Mouse (Mus musculus): ENCODE data around the gene Rora. TPM values are rescaled to one million over a fixed set of nuclear protein-coding genes. Genes with fewer than 3 reads are reported as not detected.

The Rora gene
- polyA plus RNA-seq, 1 experiment, result 0.85 TPM

DNA sequence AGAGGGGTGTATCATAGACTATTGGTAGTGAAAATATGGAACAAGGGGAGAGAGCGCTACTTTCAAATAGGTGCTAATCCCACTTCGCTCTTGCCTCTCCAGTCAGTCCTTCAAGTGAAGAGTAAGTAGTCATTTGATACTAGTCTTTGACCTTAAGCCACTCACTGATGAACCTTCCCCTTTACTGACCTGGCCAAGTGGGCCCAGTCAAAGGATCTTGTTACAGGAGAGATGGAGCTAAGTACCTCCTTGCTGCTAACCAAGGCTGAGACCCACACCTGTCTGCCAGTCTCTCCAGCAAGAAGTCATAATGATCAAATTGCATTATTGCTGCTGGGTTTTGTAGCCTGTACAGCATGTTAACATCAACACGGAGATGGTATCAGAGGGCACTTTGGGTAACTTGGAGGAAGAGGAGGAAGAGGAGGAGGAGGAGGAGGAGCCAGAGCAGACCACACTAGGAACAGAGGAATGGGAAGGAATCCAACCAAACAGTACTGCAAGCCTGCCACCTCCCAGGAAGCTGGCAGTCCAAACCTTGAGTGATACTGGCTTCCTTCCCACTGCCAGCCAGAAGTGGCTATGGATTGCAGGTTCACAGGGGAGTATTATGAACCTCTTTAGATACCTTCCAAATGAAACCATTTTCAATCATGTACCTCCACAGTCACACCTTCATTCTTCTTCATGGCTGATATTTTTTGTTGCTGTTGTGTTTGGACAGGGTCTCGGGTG is 261.1 kb downstream of the Rora start:
- Histone ChIP-seq H3K4me3 (replicated peaks; ENCODE audit: control insufficient read depth, low read depth, low read length) (no peak overlapping the region), H3K4me1 (ENCODE audit: control insufficient read depth, insufficient read depth, low read length) (no peaks in the 10 kb centered on the region), H3K27ac (ENCODE audit: control insufficient read depth, insufficient read depth, low read depth, low read length, poor library complexity) (no peak overlapping the region)
- WGBS, result 78% methylated on average over 4 of the region's 4 CpGs
- TF ChIP-seq POLR2A (IDR thresholded peaks at IDR 0.05; ENCODE audit: borderline replicate concordance, control insufficient read depth, low read depth, low read length), result no peak
- no peak for TF ChIP-seq CTCF (IDR thresholded peaks at IDR 0.05; ENCODE audit: control insufficient read depth, insufficient read depth, low read length)

- Histone ChIP-seq H3K4me1 (ENCODE audit: control insufficient read depth, insufficient read depth, low read length) (no peaks in the 10 kb centered on the region), H3K4me3 (replicated peaks; ENCODE audit: control insufficient read depth, low read depth, low read length) (no peak overlapping the region)
- WGBS, result 56% methylated on average over 1 of the region's 1 CpGs
Observed at GRCm38 (mm10) chr9:68916741-68917140, 263.2 kb downstream of the Rora start.

DNA sequence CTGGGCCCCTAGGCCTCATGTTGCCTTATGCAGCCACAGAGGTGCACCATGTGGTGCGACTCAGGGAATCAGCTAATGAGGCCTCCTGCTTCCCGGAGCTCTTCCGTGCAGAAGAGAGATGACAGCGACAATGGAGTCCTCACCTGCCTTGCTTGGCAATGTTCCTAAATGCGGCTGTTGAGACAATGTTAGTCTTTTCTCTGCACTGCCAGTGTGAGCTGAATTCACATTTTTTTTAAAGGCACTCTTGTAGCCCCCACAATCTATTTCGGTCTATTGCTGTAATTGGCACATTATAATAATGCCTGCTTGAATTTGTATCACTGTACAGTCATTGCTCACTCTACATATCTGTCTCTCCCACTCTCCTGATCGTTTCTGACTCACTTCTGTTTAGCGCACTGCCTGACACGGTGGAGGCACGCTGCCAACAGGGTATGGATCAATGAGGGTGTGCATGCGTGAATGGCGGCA is 269.6 kb downstream of the Rora start:
- Histone ChIP-seq H3K4me1 (ENCODE audit: control insufficient read depth, insufficient read depth, low read length) (no peaks in the 10 kb centered on the region), H3K4me3 (replicated peaks; ENCODE audit: control insufficient read depth, low read depth, low read length) (no peak overlapping the region), H3K27ac (ENCODE audit: control insufficient read depth, insufficient read depth, low read depth, low read length, poor library complexity) (no peak overlapping the region)
- TF ChIP-seq POLR2A (IDR thresholded peaks at IDR 0.05; ENCODE audit: borderline replicate concordance, control insufficient read depth, low read depth, low read length) (no peak), CTCF (IDR thresholded peaks at IDR 0.05; ENCODE audit: control insufficient read depth, insufficient read depth, low read length) (no peak)
- WGBS, result 91% methylated on average over 12 of the region's 12 CpGs

More at GRCm38 (mm10) chr9:68916741-68917140, 263.2 kb downstream of the Rora start:
- no peak for TF ChIP-seq POLR2A (IDR thresholded peaks at IDR 0.05; ENCODE audit: borderline replicate concordance, control insufficient read depth, low read depth, low read length)
- TF ChIP-seq CTCF (IDR thresholded peaks at IDR 0.05; ENCODE audit: control insufficient read depth, insufficient read depth, low read length), result no peak
- no peak overlapping the region for H3K27ac ChIP-seq (ENCODE audit: control insufficient read depth, insufficient read depth, low read depth, low read length, poor library complexity)

DNA sequence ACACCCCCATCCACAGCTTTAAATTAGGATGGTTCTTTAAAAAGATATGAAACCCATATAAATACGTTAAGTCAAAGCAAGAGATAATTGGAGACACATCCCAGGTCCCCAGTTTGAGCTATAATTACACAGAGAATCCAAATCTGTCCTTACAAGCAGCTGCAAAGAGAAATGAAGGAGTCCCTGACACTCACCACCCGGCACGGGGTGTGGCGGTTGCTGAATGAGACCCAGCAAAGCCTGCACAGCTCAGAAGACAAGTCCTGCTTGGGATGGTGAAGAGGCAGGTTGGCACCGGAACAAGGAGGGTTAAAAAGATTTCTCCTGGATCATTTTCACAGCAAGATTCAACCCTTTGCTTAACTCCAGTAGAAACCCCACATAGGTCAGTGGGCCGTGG is 272.8 kb downstream of the Rora start:
- TF ChIP-seq POLR2A (IDR thresholded peaks at IDR 0.05; ENCODE audit: borderline replicate concordance, control insufficient read depth, low read depth, low read length) (no peak), CTCF (IDR thresholded peaks at IDR 0.05; ENCODE audit: control insufficient read depth, insufficient read depth, low read length) (no peak)
- no peak overlapping the region for H3K27ac ChIP-seq (ENCODE audit: control insufficient read depth, insufficient read depth, low read depth, low read length, poor library complexity)
- H3K4me1 ChIP-seq (ENCODE audit: control insufficient read depth, insufficient read depth, low read length), result no peaks in the 10 kb centered on the region
- H3K4me3 ChIP-seq (replicated peaks; ENCODE audit: control insufficient read depth, low read depth, low read length), result no peak overlapping the region
- 83% methylated on average over 6 of the region's 6 CpGs for WGBS

DNA sequence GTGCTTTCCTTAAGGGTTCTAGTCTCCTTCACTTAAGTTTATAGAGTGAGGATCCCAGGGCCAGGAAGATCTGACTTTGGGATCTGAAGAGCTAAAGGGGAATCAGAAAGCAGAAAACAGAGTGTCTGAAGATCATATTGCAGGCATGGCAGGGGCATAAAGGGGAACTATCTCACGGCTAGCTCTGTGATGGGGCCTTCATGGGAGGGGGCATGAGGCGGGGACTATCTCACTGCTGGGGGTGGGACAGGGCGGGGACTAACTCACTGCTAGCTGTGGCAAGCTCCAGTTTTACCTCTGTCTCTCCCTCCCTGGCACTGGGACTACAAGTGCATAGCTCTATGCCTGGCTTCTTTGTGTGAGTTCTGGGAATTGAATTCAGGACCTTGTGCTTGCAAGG is 279.6 kb downstream of the Rora start:
- Histone ChIP-seq H3K27ac (ENCODE audit: control insufficient read depth, insufficient read depth, low read depth, low read length, poor library complexity) (no peak overlapping the region), H3K4me3 (replicated peaks; ENCODE audit: control insufficient read depth, low read depth, low read length) (no peak overlapping the region), H3K4me1 (ENCODE audit: control insufficient read depth, insufficient read depth, low read length) (no peaks in the 10 kb centered on the region)
- TF ChIP-seq CTCF (IDR thresholded peaks at IDR 0.05; ENCODE audit: control insufficient read depth, insufficient read depth, low read length) (no peak), POLR2A (IDR thresholded peaks at IDR 0.05; ENCODE audit: borderline replicate concordance, control insufficient read depth, low read depth, low read length) (no peak)
- 17% methylated on average over 3 of the region's 3 CpGs for whole genome bisulfite sequencing

DNA sequence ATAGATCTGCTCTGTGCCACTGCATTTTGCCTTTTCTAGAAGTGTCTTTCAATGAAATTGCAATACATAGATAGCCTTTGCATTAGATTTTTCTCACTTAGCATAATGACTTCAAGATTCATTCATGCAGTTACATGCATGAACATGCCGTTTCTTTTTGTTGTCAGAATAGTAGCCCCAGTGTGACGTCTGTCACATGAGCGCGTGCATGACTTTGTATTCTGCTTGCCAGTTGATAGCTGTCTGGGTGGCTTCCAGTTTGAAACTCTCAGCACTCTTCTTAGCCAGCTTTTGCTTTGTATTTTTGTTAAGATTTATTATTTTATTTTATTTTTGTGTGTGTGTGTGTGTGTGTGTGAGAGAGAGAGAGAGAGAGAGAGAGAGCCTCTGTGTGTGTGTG is 280.7 kb downstream of the Rora start:
- H3K27ac ChIP-seq (ENCODE audit: control insufficient read depth, insufficient read depth, low read depth, low read length, poor library complexity), result no peak overlapping the region
- H3K4me3 ChIP-seq (replicated peaks; ENCODE audit: control insufficient read depth, low read depth, low read length), result no peak overlapping the region
- 70% methylated on average over 4 of the region's 4 CpGs for WGBS
- TF ChIP-seq POLR2A (IDR thresholded peaks at IDR 0.05; ENCODE audit: borderline replicate concordance, control insufficient read depth, low read depth, low read length), result no peak
- TF ChIP-seq CTCF (IDR thresholded peaks at IDR 0.05; ENCODE audit: control insufficient read depth, insufficient read depth, low read length), result no peak
- H3K4me1 ChIP-seq (ENCODE audit: control insufficient read depth, insufficient read depth, low read length), result no peaks in the 10 kb centered on the region

- Histone ChIP-seq H3K4me3 (replicated peaks; ENCODE audit: control insufficient read depth, low read depth, low read length) (no peak overlapping the region), H3K4me1 (ENCODE audit: control insufficient read depth, insufficient read depth, low read length) (no peaks in the 10 kb centered on the region), H3K27ac (ENCODE audit: control insufficient read depth, insufficient read depth, low read depth, low read length, poor library complexity) (no peak overlapping the region)
- 91% methylated on average over 11 of the region's 11 CpGs for WGBS
- TF ChIP-seq POLR2A (IDR thresholded peaks at IDR 0.05; ENCODE audit: borderline replicate concordance, control insufficient read depth, low read depth, low read length) (no peak), CTCF (IDR thresholded peaks at IDR 0.05; ENCODE audit: control insufficient read depth, insufficient read depth, low read length) (no peak)
Observed at GRCm38 (mm10) chr9:68935611-68936010, 282.0 kb downstream of the Rora start.

DNA sequence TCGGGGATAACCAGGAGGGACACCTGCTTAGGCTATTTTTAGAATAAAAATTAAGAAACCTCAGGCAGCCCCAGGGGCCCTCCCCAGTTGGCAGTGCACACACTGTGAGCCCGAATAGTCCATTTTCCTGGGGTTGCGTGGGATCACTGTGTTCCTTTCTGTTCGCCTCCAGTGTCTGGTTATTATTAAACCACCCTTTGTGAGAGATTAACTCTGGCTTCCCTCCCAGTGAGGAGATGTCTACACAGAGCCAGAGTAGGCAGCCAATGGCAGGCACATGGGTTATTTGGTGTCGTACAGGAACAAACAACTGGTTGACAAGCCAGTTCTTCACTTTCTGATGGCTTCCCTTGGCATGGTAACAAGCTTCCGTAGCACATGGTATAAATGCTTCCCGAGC is 287.5 kb downstream of the Rora start:
- 78% methylated on average over 7 of the region's 7 CpGs for WGBS
- no peaks in the 10 kb centered on the region for H3K4me1 ChIP-seq (ENCODE audit: control insufficient read depth, insufficient read depth, low read length)
- TF ChIP-seq POLR2A (IDR thresholded peaks at IDR 0.05; ENCODE audit: borderline replicate concordance, control insufficient read depth, low read depth, low read length), result no peak
- TF ChIP-seq CTCF (IDR thresholded peaks at IDR 0.05; ENCODE audit: control insufficient read depth, insufficient read depth, low read length), result no peak
- H3K27ac ChIP-seq (ENCODE audit: control insufficient read depth, insufficient read depth, low read depth, low read length, poor library complexity), result no peak overlapping the region
- H3K4me3 ChIP-seq (replicated peaks; ENCODE audit: control insufficient read depth, low read depth, low read length), result no peak overlapping the region
